Mouse (Mus musculus) liver, embryonic 12.5 days (tissue): ENCODE measurements around the gene Angpt4. TPM values are rescaled to one million over a fixed set of nuclear protein-coding genes. Genes with fewer than 3 reads are reported as not detected.
A peak's percentile ranks its signal among the peaks of the same experiment; 100 is the strongest.

Experiments used
- ATAC-seq: fragments of 200-750 bp; cut with Nextera tagmentation; 2 replicates; pipeline ENCODE4 v1.8.0; 2017; ENCODE audit warnings: moderate number of reproducible peaks, mild to moderate bottlenecking, moderate library complexity
- H3K27ac ChIP-seq: fragments of 300-500 bp; sonication (generic); 2 replicates; pipeline ENCODE4 v1.5.1; 2016; ENCODE audit warnings: mild to moderate bottlenecking
- H3K27me3 ChIP-seq: fragments of 300-500 bp; sonication (generic); replicated peaks from 2 replicates; pipeline ENCODE4 v1.6.1; 2016; ENCODE audit warnings: mild to moderate bottlenecking, moderate library complexity
- H3K36me3 ChIP-seq: fragments of 300-500 bp; sonication (generic); 2 replicates; pipeline ENCODE4 v1.6.1; 2016; ENCODE audit warnings: mild to moderate bottlenecking, moderate library complexity
- H3K4me1 ChIP-seq: fragments of 300-500 bp; sonication (generic); 2 replicates; pipeline ENCODE4 v1.6.1; 2016
- H3K4me2 ChIP-seq: fragments of 300-500 bp; sonication (generic); 2 replicates; pipeline ENCODE4 v1.6.1; 2016; ENCODE audit warnings: mild to moderate bottlenecking, moderate library complexity
- H3K4me3 ChIP-seq: fragments of 300-500 bp; sonication (generic); 2 replicates; pipeline ENCODE4 v1.5.1; 2016; ENCODE audit warnings: mild to moderate bottlenecking, moderate library complexity
- H3K9ac ChIP-seq: fragments of 300-500 bp; sonication (generic); 2 replicates; pipeline ENCODE4 v1.6.1; 2016; ENCODE audit warnings: mild to moderate bottlenecking, moderate library complexity
- H3K9me3 ChIP-seq: fragments of 300-500 bp; sonication (generic); replicated peaks from 2 replicates; pipeline ENCODE4 v1.6.1; 2016; ENCODE audit warnings: mild to moderate bottlenecking, moderate library complexity
- whole genome bisulfite sequencing: fragments of 180-500 bp; shearing (Covaris S2); methylation state at CpG from one replicate; pipeline ENCODE4 v1.1.7; 2016; ENCODE audit not compliant: insufficient replicate concordance; 5-methylcytosine and 5-hydroxymethylcytosine counted together
- polyA plus RNA-seq: library from polyadenylated mRNA; unstranded; fragments of >200 nt; fragmentation: Nextera tagmentation; extraction: Ambion mirVana; gene quantifications from 2 replicates; pipeline ENCODE4 v1.2.1, GENCODE M21; 2016

Angpt4 gene
- polyA plus RNA-seq, 1 experiment from 2014 or later, result 0.05 TPM

GRCm38 (mm10) chr2:151916061-151916831 lies 5.2 kb downstream of the Angpt4 start:
- H3K4me1 ChIP-seq, result peaks cover 2% of the 10 kb centered on the region; the same call in 1 of the 2 replicates
- no peak overlapping the region for H3K9ac ChIP-seq
- no peak for ATAC-seq
- H3K4me2 ChIP-seq, result no peak overlapping the region
- H3K9me3 ChIP-seq, result no peaks in the 10 kb centered on the region
- 57% methylated on average over 13 of the region's 13 CpGs for WGBS
- H3K27me3 ChIP-seq, result no peaks in the 10 kb centered on the region
- no peaks in the 10 kb centered on the region for H3K36me3 ChIP-seq
- H3K4me3 ChIP-seq, result no peak overlapping the region
- H3K27ac ChIP-seq, result no peak overlapping the region

GRCm38 (mm10) chr2:151919140-151919539 lies 8.1 kb downstream of the Angpt4 start:
- Histone ChIP-seq H3K9ac (no peak overlapping the region), H3K4me1 (no peaks in the 10 kb centered on the region), H3K27me3 (no peaks in the 10 kb centered on the region), H3K4me3 (no peak overlapping the region), H3K27ac (no peak overlapping the region), H3K9me3 (no peaks in the 10 kb centered on the region), H3K4me2 (no peak overlapping the region), H3K36me3 (no peaks in the 10 kb centered on the region)
- 59% methylated on average over 9 of the region's 9 CpGs for WGBS
- no peak for ATAC-seq

- WGBS, result 56% methylated on average over 8 of the region's 8 CpGs
Observed at GRCm38 (mm10) chr2:151921068-151921467, 10.1 kb downstream of the Angpt4 start.

GRCm38 (mm10) chr2:151921596-151921995 lies 10.6 kb downstream of the Angpt4 start:
- no peaks in the 10 kb centered on the region for H3K27me3 ChIP-seq
- WGBS, result 34% methylated on average over 4 of the region's 4 CpGs
- H3K4me3 ChIP-seq, result no peak overlapping the region
- no peaks in the 10 kb centered on the region for H3K36me3 ChIP-seq
- no peak for ATAC-seq
- H3K9ac ChIP-seq, result no peak overlapping the region
- no peak overlapping the region for H3K4me2 ChIP-seq
- no peaks in the 10 kb centered on the region for H3K9me3 ChIP-seq
- H3K4me1 ChIP-seq, result no peaks in the 10 kb centered on the region
- H3K27ac ChIP-seq, result no peak overlapping the region

More at GRCm38 (mm10) chr2:151921068-151921467, 10.1 kb downstream of the Angpt4 start:
- H3K36me3 ChIP-seq, result no peaks in the 10 kb centered on the region
- H3K9me3 ChIP-seq, result no peaks in the 10 kb centered on the region
- H3K27ac ChIP-seq, result no peak overlapping the region
- H3K9ac ChIP-seq, result no peak overlapping the region
- no peak for ATAC-seq
- no peaks in the 10 kb centered on the region for H3K4me1 ChIP-seq
- no peak overlapping the region for H3K4me2 ChIP-seq
- no peak overlapping the region for H3K4me3 ChIP-seq
- no peaks in the 10 kb centered on the region for H3K27me3 ChIP-seq

- no peaks in the 10 kb centered on the region for H3K9me3 ChIP-seq
- 73% methylated on average over 7 of the region's 7 CpGs for WGBS
- no peak overlapping the region for H3K9ac ChIP-seq
- H3K4me2 ChIP-seq, result no peak overlapping the region
- no peaks in the 10 kb centered on the region for H3K4me1 ChIP-seq
- H3K27ac ChIP-seq, result no peak overlapping the region
- H3K36me3 ChIP-seq, result no peaks in the 10 kb centered on the region
- no peak overlapping the region for H3K4me3 ChIP-seq
- no peaks in the 10 kb centered on the region for H3K27me3 ChIP-seq
- no peak for ATAC-seq
Observed at GRCm38 (mm10) chr2:151924276-151924675, 13.3 kb downstream of the Angpt4 start.

GRCm38 (mm10) chr2:151925715-151926114 lies 14.7 kb downstream of the Angpt4 start:
- Histone ChIP-seq H3K9me3 (no peaks in the 10 kb centered on the region), H3K9ac (no peak overlapping the region), H3K36me3 (no peaks in the 10 kb centered on the region), H3K27ac (no peak overlapping the region), H3K4me1 (no peaks in the 10 kb centered on the region), H3K27me3 (no peaks in the 10 kb centered on the region), H3K4me2 (no peak overlapping the region), H3K4me3 (no peak overlapping the region)
- 41% methylated on average over 4 of the region's 4 CpGs for WGBS
- ATAC-seq, result no peak

- 71% methylated on average over 11 of the region's 11 CpGs for WGBS
- no peaks in the 10 kb centered on the region for H3K27me3 ChIP-seq
- no peaks in the 10 kb centered on the region for H3K4me1 ChIP-seq
- no peak overlapping the region for H3K4me2 ChIP-seq
- H3K36me3 ChIP-seq, result no peaks in the 10 kb centered on the region
- H3K9me3 ChIP-seq, result no peaks in the 10 kb centered on the region
- H3K9ac ChIP-seq, result no peak overlapping the region
- peak; percentile 30; the same call in 1 of the 2 replicates for ATAC-seq
- no peak overlapping the region for H3K4me3 ChIP-seq
- H3K27ac ChIP-seq, result no peak overlapping the region
Observed at GRCm38 (mm10) chr2:151927103-151927502, 16.1 kb downstream of the Angpt4 start.

- H3K4me2 ChIP-seq, result no peak overlapping the region
- no peaks in the 10 kb centered on the region for H3K4me1 ChIP-seq
- no peaks in the 10 kb centered on the region for H3K9me3 ChIP-seq
- no peaks in the 10 kb centered on the region for H3K27me3 ChIP-seq
- no peak overlapping the region for H3K4me3 ChIP-seq
- no peak for ATAC-seq
- H3K36me3 ChIP-seq, result no peaks in the 10 kb centered on the region
- H3K9ac ChIP-seq, result no peak overlapping the region
- WGBS, result 19% methylated on average over 7 of the region's 7 CpGs
- no peak overlapping the region for H3K27ac ChIP-seq
Observed at GRCm38 (mm10) chr2:151930389-151931074, 19.5 kb downstream of the Angpt4 start.

- no peak overlapping the region for H3K4me3 ChIP-seq
- no peaks in the 10 kb centered on the region for H3K36me3 ChIP-seq
- no peaks in the 10 kb centered on the region for H3K4me1 ChIP-seq
- no peaks in the 10 kb centered on the region for H3K27me3 ChIP-seq
- H3K4me2 ChIP-seq, result no peak overlapping the region
- no peak overlapping the region for H3K27ac ChIP-seq
- ATAC-seq, result no peak
- H3K9ac ChIP-seq, result no peak overlapping the region
- 33% methylated on average over 3 of the region's 3 CpGs for WGBS
- no peaks in the 10 kb centered on the region for H3K9me3 ChIP-seq
Observed at GRCm38 (mm10) chr2:151937893-151938292, 26.9 kb downstream of the Angpt4 start.

GRCm38 (mm10) chr2:151938780-151939200 lies 27.8 kb downstream of the Angpt4 start:
- Histone ChIP-seq H3K4me1 (no peaks in the 10 kb centered on the region), H3K27me3 (no peaks in the 10 kb centered on the region), H3K4me3 (no peak overlapping the region), H3K36me3 (no peaks in the 10 kb centered on the region), H3K9me3 (no peaks in the 10 kb centered on the region), H3K9ac (no peak overlapping the region), H3K4me2 (no peak overlapping the region), H3K27ac (no peak overlapping the region)
- 66% methylated on average over 11 of the region's 11 CpGs for WGBS
- ATAC-seq, result no peak

GRCm38 (mm10) chr2:151939651-151940420 lies 28.8 kb downstream of the Angpt4 start:
- WGBS, result 48% methylated on average over 5 of the region's 5 CpGs
- Histone ChIP-seq H3K4me3 (no peak overlapping the region), H3K4me1 (no peaks in the 10 kb centered on the region), H3K4me2 (no peak overlapping the region), H3K9me3 (no peaks in the 10 kb centered on the region), H3K36me3 (no peaks in the 10 kb centered on the region), H3K27ac (no peak overlapping the region), H3K9ac (no peak overlapping the region), H3K27me3 (0 out of 2 replicates have a peak, but pooled peaks cover 5% of the 10 kb centered on the region)
- no peak for ATAC-seq

- Histone ChIP-seq H3K36me3 (no peaks in the 10 kb centered on the region), H3K4me1 (no peaks in the 10 kb centered on the region), H3K27me3 (0 out of 2 replicates have a peak, but pooled peaks cover 6% of the 10 kb centered on the region), H3K4me3 (no peak overlapping the region), H3K27ac (no peak overlapping the region), H3K9ac (no peak overlapping the region), H3K9me3 (no peaks in the 10 kb centered on the region), H3K4me2 (no peak overlapping the region)
- 0 out of 2 replicates have a peak, but pooled peaks have one; percentile 46 for ATAC-seq
- 17% methylated on average over 2 of the region's 2 CpGs for WGBS
Observed at GRCm38 (mm10) chr2:151941269-151941668, 30.3 kb downstream of the Angpt4 start.
